Mouse (Mus musculus): ENCODE measurements at regions not wholly inside any gene's neighbourhood (a gene's known extent, or its start where the extent isn't known, plus 50 kb on each side); places are given as distances from the start of the nearest gene placed in this dataset.

DNA sequence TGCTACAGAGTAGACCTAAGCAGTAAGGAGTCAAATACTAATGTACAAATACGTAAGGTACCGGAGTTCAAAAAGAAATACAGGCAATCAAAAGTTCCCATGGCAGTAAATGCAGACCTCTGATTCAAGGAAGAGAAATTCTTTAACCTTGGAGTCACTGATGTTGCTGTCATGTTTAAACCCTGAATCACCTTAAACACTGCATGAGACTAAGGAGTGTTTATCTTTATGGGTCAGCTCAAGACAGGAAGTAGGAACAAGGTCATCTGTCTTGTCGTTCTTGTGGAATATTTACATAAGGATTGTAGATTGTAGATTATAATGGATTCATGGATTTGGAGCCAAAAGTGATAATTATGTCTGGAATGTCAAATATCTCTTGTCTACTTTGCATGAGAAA is 1708.7 kb upstream of the Slc10a2 start:
- Histone ChIP-seq H3K4me3 (replicated peaks; ENCODE audit: extremely low read depth, low read depth, low read length) (no peak overlapping the region), H3K4me1 (ENCODE audit: control insufficient read depth, insufficient read depth, low read length) (no peaks in the 10 kb centered on the region)
- TF ChIP-seq POLR2A (IDR thresholded peaks at IDR 0.05; ENCODE audit: borderline replicate concordance, extremely low read depth, low read depth, low read length): no peak
- no peak for TF ChIP-seq CTCF (IDR thresholded peaks at IDR 0.05; ENCODE audit: insufficient read depth, low read length)
- 40% methylated on average over 3 of the region's 3 CpGs for WGBS
- no peak for DNase-seq

DNA sequence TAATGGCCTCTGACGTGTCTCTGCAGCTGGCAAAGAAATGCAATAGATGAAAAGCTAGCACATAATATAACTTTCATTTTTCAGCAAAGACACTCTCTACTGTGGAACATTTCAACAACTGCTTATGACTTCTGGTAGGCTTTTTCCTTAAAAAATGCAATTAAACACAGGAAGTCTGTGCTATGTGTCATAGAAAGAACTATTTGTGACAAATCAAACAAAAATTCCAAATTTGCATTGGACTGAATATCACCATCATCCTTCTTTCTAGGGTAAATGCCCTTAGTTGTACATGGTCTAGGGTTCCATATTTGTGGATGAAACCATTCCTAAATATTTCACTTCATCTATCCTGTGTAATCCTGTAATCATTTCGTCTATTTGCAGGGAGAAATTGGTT is 1702.0 kb upstream of the Slc10a2 start:
- H3K4me3 ChIP-seq (replicated peaks; ENCODE audit: extremely low read depth, low read depth, low read length): no peak overlapping the region
- no peak for DNase-seq
- WGBS: 44% methylated on average over 2 of the region's 2 CpGs
- TF ChIP-seq POLR2A (IDR thresholded peaks at IDR 0.05; ENCODE audit: borderline replicate concordance, extremely low read depth, low read depth, low read length) (no peak), CTCF (IDR thresholded peaks at IDR 0.05; ENCODE audit: insufficient read depth, low read length) (no peak)
- no peaks in the 10 kb centered on the region for H3K4me1 ChIP-seq (ENCODE audit: control insufficient read depth, insufficient read depth, low read length)

- TF ChIP-seq POLR2A (IDR thresholded peaks at IDR 0.05; ENCODE audit: borderline replicate concordance, extremely low read depth, low read depth, low read length) (no peak), CTCF (IDR thresholded peaks at IDR 0.05; ENCODE audit: insufficient read depth, low read length) (no peak)
- Histone ChIP-seq H3K4me3 (replicated peaks; ENCODE audit: extremely low read depth, low read depth, low read length) (no peak overlapping the region), H3K4me1 (ENCODE audit: control insufficient read depth, insufficient read depth, low read length) (no peaks in the 10 kb centered on the region)
- DNase-seq: no peak
- 78% methylated on average over 1 of the region's 1 CpGs for WGBS
Measured at GRCm38 (mm10) chr8:6803199-6803598, 1698.0 kb upstream of the Slc10a2 start.

GRCm38 (mm10) chr8:6801076-6801475 is 1695.9 kb upstream of the Slc10a2 start:
- DNase-seq: no peak
- Histone ChIP-seq H3K4me1 (ENCODE audit: control insufficient read depth, insufficient read depth, low read length) (no peaks in the 10 kb centered on the region), H3K4me3 (replicated peaks; ENCODE audit: extremely low read depth, low read depth, low read length) (no peak overlapping the region)
- TF ChIP-seq POLR2A (IDR thresholded peaks at IDR 0.05; ENCODE audit: borderline replicate concordance, extremely low read depth, low read depth, low read length): no peak

DNA sequence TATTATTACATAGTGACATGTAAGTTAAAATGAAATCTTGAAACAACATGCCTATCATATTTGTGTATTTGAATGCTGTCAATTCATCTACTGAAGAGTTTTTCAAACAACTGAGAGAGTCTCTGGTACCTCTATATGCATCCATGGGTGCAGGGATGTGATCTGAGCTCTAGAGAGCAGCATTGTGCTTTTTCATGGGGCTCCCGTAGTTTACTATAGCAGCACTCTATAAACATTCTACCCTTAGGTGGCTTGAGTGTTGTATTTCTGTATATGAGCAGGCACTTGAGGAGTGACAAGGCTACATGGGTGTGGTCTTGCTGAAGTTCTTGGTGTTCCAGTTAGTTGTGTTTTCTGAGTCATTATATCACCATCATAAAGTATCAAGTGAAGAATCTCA is 1683.9 kb upstream of the Slc10a2 start:
- Histone ChIP-seq H3K4me3 (replicated peaks; ENCODE audit: extremely low read depth, low read depth, low read length) (no peak overlapping the region), H3K4me1 (ENCODE audit: control insufficient read depth, insufficient read depth, low read length) (no peaks in the 10 kb centered on the region)
- 61% methylated on average over 1 of the region's 1 CpGs for WGBS
- TF ChIP-seq CTCF (IDR thresholded peaks at IDR 0.05; ENCODE audit: insufficient read depth, low read length): no peak
- TF ChIP-seq POLR2A (IDR thresholded peaks at IDR 0.05; ENCODE audit: borderline replicate concordance, extremely low read depth, low read depth, low read length): no peak
- DNase-seq: no peak

DNA sequence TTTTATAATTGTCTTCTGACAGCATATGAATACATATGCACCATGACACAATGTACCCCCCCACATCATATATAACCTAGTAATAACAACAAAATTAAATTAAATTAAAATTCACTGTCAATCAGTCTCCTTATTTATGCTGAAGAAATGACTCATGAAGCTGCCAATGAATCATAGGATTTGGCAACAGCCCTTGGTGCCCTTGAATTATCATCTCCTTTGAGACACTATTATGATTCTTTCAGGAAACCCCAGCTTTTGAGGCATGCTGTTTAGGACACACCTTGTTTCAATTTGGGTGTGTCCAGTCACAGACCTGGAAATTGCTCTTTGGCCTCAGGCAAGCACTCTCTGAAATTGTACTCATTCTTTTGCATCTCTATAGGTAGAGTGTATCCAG is 1675.8 kb upstream of the Slc10a2 start:
- H3K4me3 ChIP-seq (replicated peaks; ENCODE audit: extremely low read depth, low read depth, low read length): no peak overlapping the region
- TF ChIP-seq POLR2A (IDR thresholded peaks at IDR 0.05; ENCODE audit: borderline replicate concordance, extremely low read depth, low read depth, low read length) (no peak), CTCF (IDR thresholded peaks at IDR 0.05; ENCODE audit: insufficient read depth, low read length) (no peak)

DNA sequence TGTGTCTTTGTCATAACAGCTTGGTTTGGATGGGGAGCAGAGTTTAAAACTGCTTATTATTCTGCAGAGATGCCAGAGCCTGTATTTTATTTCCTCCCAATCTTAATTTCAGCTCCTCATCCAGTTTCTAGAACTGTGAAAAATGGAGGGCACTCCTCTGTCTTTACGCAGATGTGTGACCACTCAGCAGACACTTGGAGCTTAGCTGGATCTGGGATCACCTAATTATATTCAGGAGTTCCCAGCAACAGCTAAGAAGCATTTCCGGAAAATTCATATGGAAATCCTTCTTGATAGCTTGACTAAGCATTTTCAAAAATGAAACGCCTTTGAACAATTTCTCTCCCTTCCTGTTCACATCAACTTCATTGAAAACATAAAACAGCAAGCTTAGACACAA is 1670.0 kb upstream of the Slc10a2 start:
- no peak for DNase-seq
- TF ChIP-seq CTCF (IDR thresholded peaks at IDR 0.05; ENCODE audit: insufficient read depth, low read length): no peak
- no peak overlapping the region for H3K4me3 ChIP-seq (replicated peaks; ENCODE audit: extremely low read depth, low read depth, low read length)
- 66% methylated on average over 3 of the region's 3 CpGs for WGBS
- no peaks in the 10 kb centered on the region for H3K4me1 ChIP-seq (ENCODE audit: control insufficient read depth, insufficient read depth, low read length)

More for the DNA sequence above, 1675.8 kb upstream of the Slc10a2 start:
- DNase-seq: no peak
- H3K4me1 ChIP-seq (ENCODE audit: control insufficient read depth, insufficient read depth, low read length): no peaks in the 10 kb centered on the region

DNA sequence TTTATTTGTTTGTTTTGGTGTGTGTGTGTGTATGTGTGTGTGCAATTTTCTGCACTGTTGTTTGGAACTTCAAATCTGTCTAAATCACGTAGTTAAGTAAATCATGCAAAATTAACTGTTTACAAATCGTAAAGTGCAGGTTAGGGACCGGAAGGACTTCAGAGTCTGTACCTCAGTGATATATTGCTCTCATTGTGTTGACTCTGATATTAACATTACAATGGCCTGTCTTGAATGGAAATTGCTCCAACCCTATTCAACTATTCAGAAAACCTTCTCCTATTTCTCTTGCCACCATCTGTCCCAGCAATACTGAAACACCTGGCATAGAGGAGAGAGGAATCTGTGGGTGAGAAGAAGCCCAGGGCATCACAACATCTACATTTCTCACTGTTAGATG is 1624.4 kb upstream of the Slc10a2 start:
- no peak for DNase-seq
- WGBS: 75% methylated on average over 3 of the region's 3 CpGs
- Histone ChIP-seq H3K4me1 (ENCODE audit: control insufficient read depth, insufficient read depth, low read length) (no peaks in the 10 kb centered on the region), H3K4me3 (replicated peaks; ENCODE audit: extremely low read depth, low read depth, low read length) (no peak overlapping the region)
- TF ChIP-seq CTCF (IDR thresholded peaks at IDR 0.05; ENCODE audit: insufficient read depth, low read length) (no peak), POLR2A (IDR thresholded peaks at IDR 0.05; ENCODE audit: borderline replicate concordance, extremely low read depth, low read depth, low read length) (no peak)

DNA sequence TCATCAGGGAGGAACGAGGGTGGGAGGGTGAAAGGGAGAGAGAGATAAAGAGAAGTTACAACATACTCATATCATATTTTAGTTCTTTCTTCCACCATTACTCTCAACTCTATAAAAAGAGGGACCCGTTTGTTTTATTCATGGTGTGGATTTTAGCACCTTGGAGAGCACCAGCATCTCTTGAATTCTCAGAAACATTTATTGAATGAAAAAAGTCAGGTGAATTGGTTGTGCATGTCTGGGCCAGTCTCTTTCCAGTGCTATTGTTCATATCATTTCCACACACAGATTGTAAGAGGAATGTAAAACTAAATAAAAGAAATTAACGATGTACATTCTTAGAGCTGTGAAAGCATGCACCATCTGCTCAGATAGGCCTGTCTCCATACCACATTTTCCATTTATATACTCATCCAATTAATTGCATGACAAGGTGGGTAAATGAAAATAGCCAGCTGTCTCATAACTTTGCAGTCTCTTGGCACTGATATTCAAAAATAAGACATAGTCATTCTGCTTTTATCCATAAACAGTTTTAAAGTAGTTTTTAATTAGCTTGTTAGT is 1603.8 kb upstream of the Slc10a2 start:
- no peak for DNase-seq
- WGBS: 44% methylated on average over 3 of the region's 3 CpGs
- no peaks in the 10 kb centered on the region for H3K4me1 ChIP-seq (ENCODE audit: control insufficient read depth, insufficient read depth, low read length)
- H3K4me3 ChIP-seq (replicated peaks; ENCODE audit: extremely low read depth, low read depth, low read length): no peak overlapping the region
- TF ChIP-seq CTCF (IDR thresholded peaks at IDR 0.05; ENCODE audit: insufficient read depth, low read length) (no peak), POLR2A (IDR thresholded peaks at IDR 0.05; ENCODE audit: borderline replicate concordance, extremely low read depth, low read depth, low read length) (no peak)

DNA sequence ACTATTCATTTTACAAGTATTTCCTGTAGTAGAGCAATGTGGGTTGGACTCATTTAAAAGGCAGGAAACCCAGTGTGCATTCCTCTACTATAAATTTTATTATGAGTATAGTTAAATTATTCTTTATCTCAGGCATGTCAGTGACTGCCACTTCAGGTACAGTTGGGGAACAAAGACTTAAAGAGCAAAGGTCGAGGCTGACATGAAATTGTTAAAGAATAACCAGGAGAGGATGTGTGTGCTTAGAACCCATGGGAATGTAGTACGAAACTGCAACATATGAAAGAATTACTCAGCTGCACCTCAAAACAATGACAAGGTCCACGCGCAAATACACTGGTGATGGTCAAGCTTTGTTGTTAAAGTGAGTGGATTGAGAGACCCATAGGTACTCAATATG is 1583.4 kb upstream of the Slc10a2 start:
- no peak for DNase-seq
- Histone ChIP-seq H3K4me1 (ENCODE audit: control insufficient read depth, insufficient read depth, low read length) (no peaks in the 10 kb centered on the region), H3K4me3 (replicated peaks; ENCODE audit: extremely low read depth, low read depth, low read length) (no peak overlapping the region)
- TF ChIP-seq POLR2A (IDR thresholded peaks at IDR 0.05; ENCODE audit: borderline replicate concordance, extremely low read depth, low read depth, low read length) (no peak), CTCF (IDR thresholded peaks at IDR 0.05; ENCODE audit: insufficient read depth, low read length) (no peak)
- WGBS: 79% methylated on average over 4 of the region's 4 CpGs

GRCm38 (mm10) chr8:6658860-6659259 is 1553.7 kb upstream of the Slc10a2 start:
- no peak for TF ChIP-seq POLR2A (IDR thresholded peaks at IDR 0.05; ENCODE audit: borderline replicate concordance, extremely low read depth, low read depth, low read length)
- TF ChIP-seq CTCF (IDR thresholded peaks at IDR 0.05; ENCODE audit: insufficient read depth, low read length): no peak
- Histone ChIP-seq H3K4me3 (replicated peaks; ENCODE audit: extremely low read depth, low read depth, low read length) (no peak overlapping the region), H3K4me1 (ENCODE audit: control insufficient read depth, insufficient read depth, low read length) (no peaks in the 10 kb centered on the region)
- 72% methylated on average over 1 of the region's 1 CpGs for whole genome bisulfite sequencing
- DNase-seq: no peak

All from lung, adult 2 months (tissue).